Mouse (Mus musculus) hindbrain, embryonic 13.5 days (tissue): Measurements from ENCODE around the gene Hspa13. TPM values are rescaled to one million over a fixed set of nuclear protein-coding genes. Genes with fewer than 3 reads are reported as not detected.

Experiments
- ATAC-seq: fragments of 200-750 bp; cut with Nextera tagmentation; 2 replicates; pipeline ENCODE4 v1.8.0; 2017; ENCODE audit warnings: moderate TSS enrichment; ENCODE audit not compliant: low FRiP score
- H3K27ac ChIP-seq: fragments of 300-500 bp; sonication (generic); 2 replicates; pipeline ENCODE4 v1.5.1; 2015; ENCODE audit warnings: inconsistent platforms, mild to moderate bottlenecking, moderate library complexity
- H3K27me3 ChIP-seq: fragments of 300-500 bp; sonication (generic); 2 replicates; pipeline ENCODE4 v1.6.1; 2015; ENCODE audit warnings: mild to moderate bottlenecking, inconsistent platforms
- H3K36me3 ChIP-seq: fragments of 300-500 bp; sonication (generic); 2 replicates; pipeline ENCODE4 v1.6.1; 2015; ENCODE audit warnings: mild to moderate bottlenecking, inconsistent platforms
- H3K4me1 ChIP-seq: fragments of 300-500 bp; sonication (generic); replicated peaks from 2 replicates; pipeline ENCODE4 v1.6.1; 2015; ENCODE audit warnings: inconsistent platforms
- H3K4me2 ChIP-seq: fragments of 300-500 bp; sonication (generic); 2 replicates; pipeline ENCODE4 v1.6.1; 2015; ENCODE audit warnings: inconsistent platforms, mild to moderate bottlenecking, moderate library complexity
- H3K4me3 ChIP-seq: fragments of 300-500 bp; sonication (generic); 2 replicates; pipeline ENCODE4 v1.5.1; 2015; ENCODE audit warnings: mild to moderate bottlenecking, inconsistent platforms
- H3K9ac ChIP-seq: fragments of 300-500 bp; sonication (generic); 2 replicates; pipeline ENCODE4 v1.6.1; 2015; ENCODE audit warnings: mild to moderate bottlenecking, inconsistent platforms
- H3K9me3 ChIP-seq: fragments of 300-500 bp; sonication (generic); 2 replicates; pipeline ENCODE4 v1.6.1; 2016; ENCODE audit warnings: inconsistent platforms
- WGBS: fragments of 180-500 bp; shearing (Covaris S2); methylation state at CpG from one replicate; pipeline ENCODE4 v1.1.7; 2015; 5-methylcytosine and 5-hydroxymethylcytosine counted together
- polyA plus RNA-seq: library from polyadenylated mRNA; unstranded; fragments of >200 nt; fragmentation: Nextera tagmentation; extraction: Ambion mirVana; gene quantifications from 2 replicates; pipeline ENCODE4 v1.2.1, GENCODE M21; 2015

The Hspa13 gene
- polyA plus RNA-seq = 40.1 and 40.6 TPM in 2 replicates

- Histone ChIP-seq H3K36me3 (peaks cover 28% of the 10 kb centered on the region), H3K27me3 (no peaks in the 10 kb centered on the region), H3K9me3 (no peaks in the 10 kb centered on the region), H3K4me2 (peak within 1 kb of the TSS; percentile 66), H3K27ac (peak within 1 kb of the TSS; percentile 87), H3K4me1 (peaks cover 26% of the 10 kb centered on the region), H3K4me3 (peak within 1 kb of the TSS; percentile 72), H3K9ac (peak within 1 kb of the TSS; percentile 87)
- WGBS = under 1% methylated on average over 51 of the region's 51 CpGs
- peak; percentile 99 for ATAC-seq
These were observed at the start of gene Hspa13 for GRCm38 (mm10) chr16:75766388-75767249. Hspa13 (minus strand) TSS chr16:75767104.

GRCm38 (mm10) chr16:75779271-75779670 is 12.4 kb upstream of the Hspa13 start:
- Histone ChIP-seq H3K9ac (no peak overlapping the region), H3K4me3 (no peak overlapping the region), H3K9me3 (no peaks in the 10 kb centered on the region), H3K27ac (no peak overlapping the region), H3K4me2 (no peak overlapping the region), H3K4me1 (no peaks in the 10 kb centered on the region), H3K27me3 (no peaks in the 10 kb centered on the region), H3K36me3 (no peaks in the 10 kb centered on the region)
- 44% methylated on average over 1 of the region's 1 CpGs for WGBS
- ATAC-seq = no peak

- Histone ChIP-seq H3K9me3 (no peaks in the 10 kb centered on the region), H3K27me3 (no peaks in the 10 kb centered on the region), H3K27ac (no peak overlapping the region), H3K9ac (no peak overlapping the region), H3K36me3 (no peaks in the 10 kb centered on the region), H3K4me1 (no peaks in the 10 kb centered on the region), H3K4me3 (no peak overlapping the region), H3K4me2 (no peak overlapping the region)
- no peak for ATAC-seq
- 90% methylated on average over 10 of the region's 10 CpGs for WGBS
These were observed 6.3 kb upstream of the Hspa13 start for GRCm38 (mm10) chr16:75773222-75773621.

GRCm38 (mm10) chr16:75767250-75768002 is 522 bp upstream of the Hspa13 start:
- H3K4me2 ChIP-seq = peak overlapping the region; percentile 66
- H3K4me1 ChIP-seq = peaks cover 26% of the 10 kb centered on the region
- peak overlapping the region; percentile 87 for H3K27ac ChIP-seq
- 22% methylated on average over 21 of the region's 21 CpGs for WGBS
- H3K9ac ChIP-seq = peak overlapping the region; percentile 87
- H3K9me3 ChIP-seq = no peaks in the 10 kb centered on the region
- H3K36me3 ChIP-seq = peaks cover 24% of the 10 kb centered on the region
- H3K27me3 ChIP-seq = no peaks in the 10 kb centered on the region
- peak overlapping the region; percentile 72 for H3K4me3 ChIP-seq
- peak; percentile 80 for ATAC-seq

GRCm38 (mm10) chr16:75752876-75753275 is 14.0 kb downstream of the Hspa13 start:
- peaks cover 30% of the 10 kb centered on the region for H3K36me3 ChIP-seq
- H3K27ac ChIP-seq = no peak overlapping the region
- 83% methylated on average over 1 of the region's 1 CpGs for WGBS

GRCm38 (mm10) chr16:75750103-75750502 is 16.8 kb downstream of the Hspa13 start:
- Histone ChIP-seq H3K4me3 (no peak overlapping the region), H3K4me1 (no peaks in the 10 kb centered on the region), H3K27ac (no peak overlapping the region), H3K9me3 (no peaks in the 10 kb centered on the region), H3K4me2 (no peak overlapping the region), H3K36me3 (peaks cover 8% of the 10 kb centered on the region), H3K27me3 (no peaks in the 10 kb centered on the region), H3K9ac (no peak overlapping the region)
- no peak for ATAC-seq
- 45% methylated on average over 5 of the region's 5 CpGs for WGBS

More at GRCm38 (mm10) chr16:75752876-75753275, 14.0 kb downstream of the Hspa13 start:
- H3K4me3 ChIP-seq = no peak overlapping the region
- H3K9me3 ChIP-seq = no peaks in the 10 kb centered on the region
- no peaks in the 10 kb centered on the region for H3K4me1 ChIP-seq
- no peak for ATAC-seq
- H3K27me3 ChIP-seq = no peaks in the 10 kb centered on the region
- no peak overlapping the region for H3K9ac ChIP-seq
- H3K4me2 ChIP-seq = no peak overlapping the region

GRCm38 (mm10) chr16:75748926-75749325 is 18.0 kb downstream of the Hspa13 start:
- H3K36me3 ChIP-seq = no peaks in the 10 kb centered on the region
- ATAC-seq = no peak
- no peak overlapping the region for H3K4me2 ChIP-seq
- H3K4me1 ChIP-seq = no peaks in the 10 kb centered on the region
- 98% methylated on average over 1 of the region's 1 CpGs for WGBS
- H3K9ac ChIP-seq = no peak overlapping the region
- no peaks in the 10 kb centered on the region for H3K9me3 ChIP-seq
- no peaks in the 10 kb centered on the region for H3K27me3 ChIP-seq
- no peak overlapping the region for H3K4me3 ChIP-seq
- no peak overlapping the region for H3K27ac ChIP-seq

GRCm38 (mm10) chr16:75744014-75744413 is 22.9 kb downstream of the Hspa13 start:
- no peak overlapping the region for H3K9ac ChIP-seq
- H3K4me3 ChIP-seq = no peak overlapping the region
- H3K4me1 ChIP-seq = no peaks in the 10 kb centered on the region
- no peak overlapping the region for H3K27ac ChIP-seq
- H3K27me3 ChIP-seq = no peaks in the 10 kb centered on the region
- no peak overlapping the region for H3K4me2 ChIP-seq
- no peaks in the 10 kb centered on the region for H3K9me3 ChIP-seq
- H3K36me3 ChIP-seq = no peaks in the 10 kb centered on the region
- WGBS = 65% methylated on average over 3 of the region's 3 CpGs
- no peak for ATAC-seq

GRCm38 (mm10) chr16:75717405-75718173 is 49.3 kb downstream of the Hspa13 start:
- H3K9me3 ChIP-seq = no peaks in the 10 kb centered on the region
- H3K27me3 ChIP-seq = no peaks in the 10 kb centered on the region
- H3K27ac ChIP-seq = no peak overlapping the region
- no peak overlapping the region for H3K4me2 ChIP-seq
- no peak overlapping the region for H3K9ac ChIP-seq
- WGBS = 62% methylated on average over 2 of the region's 2 CpGs
- no peak for ATAC-seq
- no peaks in the 10 kb centered on the region for H3K36me3 ChIP-seq
- no peaks in the 10 kb centered on the region for H3K4me1 ChIP-seq
- H3K4me3 ChIP-seq = no peak overlapping the region

- H3K36me3 ChIP-seq = no peaks in the 10 kb centered on the region
- H3K27ac ChIP-seq = no peak overlapping the region
- no peaks in the 10 kb centered on the region for H3K9me3 ChIP-seq
- 20% methylated on average over 2 of the region's 2 CpGs for WGBS
- no peak overlapping the region for H3K9ac ChIP-seq
- H3K4me3 ChIP-seq = no peak overlapping the region
- no peaks in the 10 kb centered on the region for H3K27me3 ChIP-seq
- ATAC-seq = no peak
- H3K4me1 ChIP-seq = no peaks in the 10 kb centered on the region
- H3K4me2 ChIP-seq = no peak overlapping the region
These were observed 70.7 kb downstream of the Hspa13 start for GRCm38 (mm10) chr16:75696176-75696575.
